Comparison of ENCODE assay signal across 20 mouse cellular contexts in genomic region chr19:9112043-9112442, GRCm38 (mm10). TPM values are rescaled to one million over a fixed set of nuclear protein-coding genes. Genes with fewer than 3 reads are reported as not detected.
DNase-seq lines count a peak whose midpoint lies in the region; ATAC-seq and TF ChIP-seq lines count a peak whose summit lies in the region.
"Had no signal": no experiment of that assay in that cellular context is flagged by ENCODE, and none has a peak within 500 bp of the region (broad histone marks: within the 10 kb centered on the region; RNA-seq: fewer than 3 reads in every experiment).

No protein-coding gene starts in this region.

- intact Hi-C loops in left cerebral cortex, adult 2 months (cut with DNase I) = loop anchor here (5.0 kb wide), 2 partner anchors 255 to 270 kb away; no protein-coding TSS in a partner anchor

- H3K27ac ChIP-seq in left cerebral cortex, adult 2 months = no peak overlapping the region
- H3K27ac ChIP-seq: embryonic facial prominence, embryonic 15.5 days; forebrain, embryonic 15.5 days; hindbrain, embryonic 10.5 days; intestine, embryonic 15.5 days; macrophage; midbrain, embryonic 15.5 days had no signal

- no peak overlapping the region for H3K4me3 ChIP-seq in left cerebral cortex, adult 2 months
- no peak overlapping the region for H3K4me3 ChIP-seq in myocyte
- H3K4me3 ChIP-seq: embryonic facial prominence, embryonic 15.5 days; forebrain, embryonic 15.5 days; hindbrain, embryonic 10.5 days; intestine, embryonic 15.5 days; midbrain, embryonic 15.5 days had no signal

- H3K27me3 ChIP-seq in myocyte (ENCODE audit: control insufficient read depth, insufficient read depth, insufficient read length) = no peaks in the 10 kb centered on the region
- H3K27me3 ChIP-seq: embryonic facial prominence, embryonic 15.5 days; forebrain, embryonic 15.5 days; intestine, embryonic 15.5 days; midbrain, embryonic 15.5 days had no signal

- peak overlapping the region; percentile 14 for H3K4me2 ChIP-seq in myocyte (ENCODE audit: low read depth)
- H3K4me2 ChIP-seq: embryonic facial prominence, embryonic 15.5 days; forebrain, embryonic 15.5 days; intestine, embryonic 15.5 days; midbrain, embryonic 15.5 days had no signal

- H3K36me3 ChIP-seq in myocyte (ENCODE audit: control insufficient read depth, insufficient read depth) = no peaks in the 10 kb centered on the region
- H3K36me3 ChIP-seq: intestine, embryonic 15.5 days had no signal

- no peak for TF ChIP-seq POLR2A in myocyte (IDR thresholded peaks at IDR 0.05; ENCODE audit: insufficient read length, low read depth)

- no peak for DNase-seq in cerebellum, postnatal 4 days (ENCODE audit: low spot score in 2 of 2)
- peak; percentile 18 to 24 for DNase-seq in left cerebral cortex, adult 18-20 months (ENCODE audit: low spot score in 2 of 2)
- DNase-seq in left cerebral cortex, adult 2 months (ENCODE audit: extremely low spot score in 1 of 2, low spot score in 2 of 2) = no peak
- peak; percentile 95 for DNase-seq in cerebellum, adult 9-10 months
- no peak for DNase-seq in kidney, postnatal 25 days
- no peak for DNase-seq in left cerebral cortex, adult 9 months (ENCODE audit: low spot score in 2 of 2)
- DNase-seq: kidney, postnatal 10 days; lung, adult 2 months; thymus, postnatal 4 days had no signal

- peak; percentile 95 for ATAC-seq in cerebellum, adult (ENCODE audit: insufficient number of reproducible peaks, low FRiP score, low TSS enrichment)
- ATAC-seq: forebrain, embryonic 15.5 days; intestine, embryonic 15.5 days; midbrain, embryonic 15.5 days had no signal

- no peaks in the 10 kb centered on the region for H3K79me2 ChIP-seq in myocyte (ENCODE audit: control insufficient read depth, insufficient read depth)

- TF ChIP-seq CTCF in left cerebral cortex, adult 2 months (IDR thresholded peaks at IDR 0.05) = no peak

- H3ac ChIP-seq in myocyte (ENCODE audit: control insufficient read depth, insufficient read length) = no peak overlapping the region

TF ChIP-seq in myocyte, 11 proteins besides CTCF, POLR2A, EP300 and RAD21:
- TF ChIP-seq MYOG (IDR thresholded peaks at IDR 0.05; ENCODE audit: control insufficient read depth in 1 of 3, insufficient read depth in 1 of 3, insufficient read length in 2 of 3, low read depth in 2 of 3) (peak in 2 of 3 experiments; percentile 19 to 78), MYOD1 (IDR thresholded peaks at IDR 0.05; ENCODE audit: control insufficient read depth in 1 of 3, insufficient read length in 2 of 3, low read depth in 2 of 3) (peak; percentile 5 to 90 (median 56)), SRF (IDR thresholded peaks at IDR 0.05; ENCODE audit: control insufficient read depth, insufficient read length, low read depth) (no peak)

RNA-seq across cellular contexts. Expression of gene Asrgl1, which starts 23.4 kb away (rescaled TPM):
- total RNA-seq in left cerebral cortex, adult 18-20 months (2021) = 100 to 1,000 TPM; 131 to 136 TPM
- 100 to 1,000 TPM; 115 to 139 TPM for total RNA-seq in left cerebral cortex, adult 2 months (2021)
- 5.0 TPM for polyA plus RNA-seq in myocyte (2012; fragmentation: generic; extraction: Trizol)

RNA-seq across cellular contexts. Expression of gene Scgb1a1, which starts 24.3 kb away (rescaled TPM):
- total RNA-seq in left cerebral cortex, adult 18-20 months (2021) = not detected
- not detected for total RNA-seq in left cerebral cortex, adult 2 months (2021)
- polyA plus RNA-seq in myocyte (2012; fragmentation: generic; extraction: Trizol) = not detected
- polyA plus RNA-seq: cortical plate, adult 2 months; forebrain, embryonic 15.5 days; hindbrain, embryonic 10.5 days; intestine, embryonic 15.5 days; limb, embryonic 14.5 days; macrophage; midbrain, embryonic 15.5 days; neural tube, embryonic 11.5 days had no signal

Comparison
In these comparisons a context has a peak if more than half of its experiments do, and no peak if none do; other contexts are left out.
1. DNase-seq: peak in left cerebral cortex, adult 18-20 months (2 of 2) and cerebellum, adult 9-10 months (single experiment); none in cerebellum, postnatal 4 days (0 of 2), left cerebral cortex, adult 2 months (0 of 2), kidney, postnatal 25 days (0 of 2) and left cerebral cortex, adult 9 months (0 of 2).